Mouse (Mus musculus): ENCODE data around the gene Rnd1.
A peak's percentile ranks its signal among the peaks of the same experiment; 100 is the strongest.

Rnd1 gene

DNA sequence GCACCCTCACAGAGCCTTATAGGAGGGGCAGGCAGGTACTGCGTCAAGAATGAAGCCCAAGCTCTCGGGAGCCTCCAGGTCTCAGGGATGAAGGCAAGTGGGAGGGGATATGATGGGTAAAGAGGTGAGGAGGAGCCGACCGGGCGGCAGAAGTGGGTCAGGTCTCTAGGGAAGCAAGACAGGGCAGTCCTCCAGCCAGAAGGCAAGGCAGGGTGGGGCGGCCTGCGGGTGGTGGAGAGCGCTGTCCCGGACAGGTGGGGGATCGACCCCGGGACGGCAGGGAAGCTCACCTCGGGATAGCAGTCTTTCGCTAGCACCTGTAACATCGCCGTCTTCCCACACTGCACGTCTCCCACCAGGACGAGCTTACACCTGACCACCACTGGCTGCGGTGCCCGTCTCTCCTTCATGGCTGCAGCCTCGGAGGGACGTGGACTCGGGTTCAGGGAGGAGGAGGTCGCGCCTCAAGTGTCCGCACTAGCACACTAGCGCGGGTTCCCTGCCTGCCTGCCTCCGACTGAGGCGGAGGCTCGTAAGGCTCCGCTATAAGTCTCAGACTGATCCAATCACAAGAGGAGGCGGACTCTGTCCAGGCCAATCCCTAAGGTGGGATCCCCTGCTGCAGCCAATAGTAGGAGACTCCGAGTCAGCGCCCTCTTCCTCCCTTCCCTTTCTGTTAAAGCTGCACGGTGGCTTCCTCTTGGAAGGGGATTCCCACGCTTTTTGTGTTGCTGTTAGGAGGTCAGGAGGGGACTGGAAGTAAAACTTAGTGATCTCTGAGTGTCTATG is at the start of gene Rnd1:
Rnd1 (minus strand) TSS at position 522 of the 789 bp plus-strand sequence.
- peak; percentile 82 for DNase-seq (ENCODE audit: low spot score)

DNA sequence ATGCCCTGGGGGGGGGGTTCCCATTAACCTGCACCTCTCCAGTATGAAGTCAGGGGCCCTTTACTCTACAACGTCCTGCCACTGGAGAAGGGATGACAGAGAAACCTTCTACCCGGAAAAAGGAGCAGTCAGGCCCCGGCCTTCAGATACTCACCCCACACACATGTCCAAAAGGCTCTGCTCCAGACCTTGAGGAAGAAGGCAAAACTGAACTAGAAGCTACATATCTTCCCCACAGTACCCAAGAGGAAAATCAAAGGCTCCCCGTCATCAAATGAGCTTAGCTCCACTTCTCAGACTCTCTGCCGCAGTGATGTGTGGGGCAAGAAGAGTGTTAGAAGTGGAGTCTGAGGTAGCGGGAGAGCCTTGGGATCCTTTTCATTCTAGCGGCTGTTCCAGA is 49.5 kb upstream of the Rnd1 start:
- no peak for DNase-seq (ENCODE audit: low spot score)

DNA sequence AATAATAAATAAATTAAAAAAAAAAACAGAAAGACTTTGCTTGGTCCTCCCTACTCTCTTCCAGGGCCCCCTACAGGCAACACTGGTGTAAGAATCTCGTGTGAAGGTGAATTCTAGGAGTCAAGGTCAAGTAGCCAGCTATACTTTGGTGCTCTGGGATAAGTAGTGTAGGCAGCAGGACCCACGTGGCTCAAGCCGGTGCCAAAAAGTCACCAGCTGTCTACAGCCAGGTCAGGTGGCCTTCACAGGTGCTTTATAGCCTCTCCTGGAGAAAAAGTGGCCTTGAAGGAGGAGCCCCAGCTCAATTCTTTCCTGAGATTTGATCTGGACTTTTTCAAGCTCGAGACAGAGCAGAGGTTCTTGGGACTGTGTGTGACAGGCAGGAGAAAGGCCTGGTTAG is 48.8 kb upstream of the Rnd1 start:
- no peak for DNase-seq (ENCODE audit: low spot score)

DNA sequence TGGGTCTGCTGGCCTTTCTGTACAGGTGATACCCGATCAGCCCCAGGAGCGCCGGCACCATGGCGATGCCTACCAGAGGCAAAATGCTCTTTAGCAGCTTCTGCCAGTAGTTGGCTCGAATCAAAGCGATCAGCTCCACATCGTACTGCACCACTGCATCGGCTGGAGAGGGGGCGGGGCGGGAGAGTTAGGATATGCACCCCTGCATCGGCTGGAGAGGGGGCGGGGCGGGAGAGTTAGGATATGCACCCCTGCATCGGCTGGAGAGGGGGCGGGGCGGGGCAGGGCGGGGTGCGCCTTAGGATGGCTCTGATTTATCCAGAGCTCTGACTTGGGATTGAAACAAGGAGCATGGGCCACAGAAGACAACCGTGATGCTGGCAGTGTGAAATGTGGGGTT is 47.2 kb upstream of the Rnd1 start:
- no peak for DNase-seq (ENCODE audit: low spot score)

DNA sequence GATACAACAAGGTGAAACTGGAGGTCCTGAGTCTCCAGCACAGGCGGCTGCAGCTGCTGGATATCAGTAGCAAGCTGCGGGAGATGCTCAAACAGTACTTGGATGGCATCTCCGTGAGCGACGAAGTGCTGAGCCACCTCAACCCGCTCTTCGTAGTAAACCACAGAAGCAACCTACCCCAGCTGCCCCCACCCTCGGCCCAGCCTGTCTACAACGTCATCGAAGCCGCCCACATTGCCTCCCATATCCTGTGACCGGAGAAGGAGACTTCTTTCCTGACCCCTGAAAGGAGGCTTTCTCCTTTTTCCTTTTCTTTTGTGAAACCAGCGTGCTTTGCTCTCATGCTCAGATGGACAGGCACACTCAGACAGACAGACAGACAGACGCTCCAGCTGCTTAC is 45.6 kb upstream of the Rnd1 start:
- DNase-seq (ENCODE audit: low spot score): no peak

DNA sequence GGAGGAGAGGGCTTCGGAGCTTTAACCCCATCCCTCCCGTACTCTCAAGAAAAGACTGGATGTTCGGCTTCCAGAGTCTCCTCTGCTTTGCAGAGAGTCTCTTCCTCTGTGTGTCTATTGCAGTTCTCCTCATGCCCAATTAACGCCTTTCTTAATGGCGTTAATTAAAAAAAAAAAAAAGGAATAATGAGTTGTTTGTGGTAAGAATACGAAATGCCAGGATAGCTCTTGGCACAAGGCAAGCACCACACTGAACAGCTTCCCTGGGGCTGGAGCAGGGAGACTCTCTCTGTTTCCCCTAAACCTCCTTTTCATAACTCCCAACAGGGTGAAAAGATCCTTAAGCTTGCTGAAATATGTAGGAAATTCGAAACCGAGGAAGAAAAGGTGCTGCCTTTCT is 44.9 kb upstream of the Rnd1 start:
- DNase-seq (ENCODE audit: low spot score): no peak

DNA sequence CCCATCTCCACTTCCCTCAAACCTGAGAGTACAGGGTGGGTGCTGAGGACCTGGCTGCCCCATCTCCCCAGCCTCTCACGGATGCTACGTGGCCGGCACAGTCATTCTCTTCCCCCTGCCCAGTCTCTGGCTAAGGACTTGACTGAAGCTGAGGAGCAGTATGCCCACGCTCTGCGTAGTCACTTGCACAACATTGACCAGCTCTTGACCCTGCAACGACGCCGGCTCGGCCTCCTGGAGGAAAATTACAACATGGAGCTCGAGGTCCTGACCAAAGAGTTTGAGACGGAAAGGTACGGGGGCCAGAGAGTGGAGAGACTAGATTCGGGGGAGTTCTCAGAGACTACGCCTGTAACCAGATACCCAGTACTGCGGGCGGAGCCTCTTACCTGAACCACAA is 40.0 kb upstream of the Rnd1 start:
- no peak for DNase-seq (ENCODE audit: low spot score)

DNA sequence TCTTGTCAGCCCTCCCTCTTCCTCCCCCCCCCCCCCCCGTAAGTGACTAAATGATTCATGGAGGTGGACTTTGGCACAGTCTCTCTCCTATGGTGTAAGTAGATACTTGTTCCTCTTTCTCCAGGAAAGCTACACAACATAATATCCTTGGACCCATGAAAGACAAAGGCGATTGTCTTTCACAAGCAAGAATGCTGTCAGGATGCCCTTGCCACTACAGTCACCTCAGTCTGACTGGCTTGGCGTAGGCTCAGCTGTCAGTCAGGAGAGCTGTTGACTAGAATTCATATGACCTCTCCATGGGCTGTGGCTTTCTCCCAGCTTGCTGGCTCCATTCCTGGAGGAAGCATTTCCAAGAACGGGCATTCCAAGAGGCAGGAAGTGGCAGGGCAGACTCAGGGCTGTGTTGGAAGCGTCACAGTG is 37.0 kb upstream of the Rnd1 start:
- no peak for DNase-seq (ENCODE audit: low spot score)

DNA sequence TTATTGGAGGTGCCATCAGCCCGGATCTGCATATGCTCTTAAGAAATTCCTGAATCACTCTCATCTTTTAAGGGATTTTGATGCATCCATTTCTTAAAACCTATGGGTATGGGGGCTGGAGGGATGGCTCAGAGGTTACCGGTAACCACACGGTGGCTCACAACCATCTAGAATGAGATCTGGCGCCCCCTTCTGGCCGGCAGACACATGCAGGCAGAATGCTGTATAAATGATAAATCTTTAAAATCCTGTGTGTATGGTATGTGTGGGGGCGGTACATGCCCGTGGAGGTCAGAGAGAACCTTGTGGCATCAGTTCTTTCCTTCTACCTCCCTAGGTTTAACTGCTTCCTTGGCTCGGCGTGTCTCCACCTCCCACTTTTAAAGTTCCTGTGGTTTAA is 33.2 kb upstream of the Rnd1 start:
- peak; percentile 74 for DNase-seq (ENCODE audit: low spot score)

DNA sequence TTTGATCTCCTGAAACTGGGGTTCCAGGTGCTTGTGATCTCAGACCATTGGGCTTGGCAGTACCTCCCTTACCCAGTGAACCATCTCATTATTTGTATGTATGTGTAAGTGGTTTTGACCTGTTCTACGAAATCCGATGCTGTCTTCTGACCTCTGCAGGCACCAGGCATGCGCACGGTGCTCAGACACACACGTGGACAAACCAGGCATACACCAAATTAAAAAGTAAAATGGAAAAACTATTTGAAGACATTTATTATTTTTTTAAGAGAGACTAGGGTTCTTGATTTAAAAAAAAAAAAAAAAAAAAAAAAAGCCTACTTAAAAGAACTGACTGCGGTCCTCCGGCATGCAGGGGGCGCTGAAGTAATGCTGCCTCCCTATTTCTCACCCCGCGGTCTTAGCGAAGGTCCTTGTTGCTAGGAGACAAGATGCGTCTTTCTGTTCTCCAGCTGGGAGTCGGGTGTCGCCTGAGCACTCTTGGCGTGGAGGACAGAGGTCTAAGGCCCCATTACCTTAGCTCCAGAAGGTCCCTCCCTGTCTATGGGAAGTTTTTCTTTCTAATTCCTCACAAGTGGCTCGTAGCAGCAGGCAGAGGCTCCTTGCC is 30.6 kb upstream of the Rnd1 start, which contains the start of gene Ccdc65:
Ccdc65 (plus strand) TSS at position 442 of the 607 bp plus-strand sequence.
- DNase-seq (ENCODE audit: low spot score): peak; percentile 87

DNA sequence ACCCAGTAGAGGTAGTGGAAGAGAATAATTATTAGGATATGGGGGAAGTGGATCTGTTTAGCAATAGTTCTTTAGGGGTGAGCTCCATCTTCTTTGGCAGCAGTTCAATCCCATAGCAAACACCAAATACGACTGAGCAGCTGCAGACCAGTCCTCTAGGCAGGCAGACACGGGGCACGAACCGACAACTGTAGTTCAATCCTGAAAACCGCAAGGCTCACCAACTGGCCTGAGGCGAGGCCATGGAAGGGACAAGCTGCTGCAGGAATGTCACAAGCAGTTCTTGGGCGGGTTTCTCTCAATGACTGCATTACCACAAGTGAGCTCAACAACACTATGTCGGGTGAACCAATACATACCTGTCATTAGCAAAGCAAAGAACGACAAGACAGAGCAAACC is 27.1 kb upstream of the Rnd1 start:
- no peak for DNase-seq (ENCODE audit: low spot score)

DNA sequence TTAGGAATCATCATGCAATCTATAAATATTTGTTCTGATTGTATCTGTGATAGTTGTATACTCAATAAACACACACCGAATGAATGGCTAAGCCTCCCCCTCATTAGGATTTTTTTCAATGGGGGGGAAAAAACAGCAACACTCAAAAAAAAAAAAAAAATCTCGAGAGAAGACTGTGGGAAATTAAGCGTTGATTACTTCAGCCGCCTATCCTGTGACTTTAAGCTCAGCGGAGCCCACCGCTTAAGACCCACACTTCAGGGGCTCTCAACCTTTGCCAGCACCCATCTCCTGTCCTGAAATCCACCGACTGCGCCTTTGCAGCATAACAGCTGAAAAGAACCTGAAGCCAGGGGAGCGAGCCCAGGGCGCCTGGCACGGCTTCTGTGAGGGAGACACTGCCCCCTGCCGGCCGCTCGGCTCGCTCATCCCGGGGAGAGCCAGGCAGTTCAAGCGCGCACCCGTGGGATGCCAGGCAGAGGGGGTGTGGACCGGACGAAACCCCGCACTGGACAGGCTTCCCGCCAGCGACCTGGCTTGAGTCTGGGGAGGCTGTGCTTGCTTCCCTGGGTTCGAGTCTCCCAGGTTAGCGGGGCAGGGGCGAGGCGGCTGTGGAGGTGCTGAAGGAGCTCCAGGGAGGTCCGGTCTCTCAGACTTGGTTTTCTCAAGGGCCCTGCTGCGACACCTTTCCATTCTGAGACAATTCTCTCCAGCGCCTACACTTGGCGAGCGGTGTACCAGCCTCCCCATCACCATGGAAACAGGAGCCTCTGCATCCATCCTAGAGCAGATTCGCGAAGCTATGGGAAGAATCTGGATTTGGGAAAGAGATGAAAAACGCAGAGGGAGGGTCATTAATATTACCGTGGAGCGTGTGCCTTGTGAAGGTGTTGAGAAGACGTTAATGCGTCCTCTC is 22.2 kb upstream of the Rnd1 start:
- DNase-seq (ENCODE audit: low spot score): peak; percentile 87

DNA sequence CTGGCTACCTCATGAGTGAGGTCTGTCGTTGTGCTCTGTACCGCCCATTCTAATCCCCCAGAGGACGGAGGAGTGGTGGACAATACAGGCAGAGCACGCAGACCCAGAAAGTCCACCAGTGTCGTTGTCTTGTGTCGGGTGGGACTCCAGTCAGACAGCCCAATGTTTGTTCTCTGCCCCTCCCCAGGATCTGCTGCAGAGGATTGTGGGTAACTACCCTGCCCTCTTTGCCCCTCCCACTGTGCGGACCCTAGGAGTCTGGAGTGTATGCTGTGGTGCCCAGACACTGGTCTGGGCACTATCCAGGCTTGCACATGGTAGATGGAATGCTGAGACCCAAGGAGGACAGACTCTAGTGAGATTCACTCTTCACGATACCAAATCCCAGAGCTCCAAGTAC is 19.0 kb upstream of the Rnd1 start:
- no peak for DNase-seq (ENCODE audit: low spot score)

DNA sequence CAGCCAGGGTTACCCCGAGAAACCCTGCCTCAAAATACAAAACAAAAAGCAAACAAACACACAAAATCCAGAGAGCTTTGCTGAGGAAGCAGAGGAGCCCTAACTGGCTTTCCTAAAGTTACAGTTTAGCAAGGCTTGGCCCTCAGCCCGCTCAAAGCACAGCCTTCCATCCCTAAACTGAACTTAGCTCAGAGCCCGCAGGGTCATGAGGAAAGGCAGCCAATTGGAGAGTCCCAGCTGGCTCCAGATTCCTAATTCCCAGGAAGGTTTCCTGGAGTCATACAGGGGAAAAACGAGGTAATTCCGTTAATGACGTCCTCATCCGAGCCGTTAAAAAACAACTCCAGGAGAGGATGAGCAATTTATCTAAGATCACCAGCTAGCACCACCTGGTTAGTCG is 18.5 kb upstream of the Rnd1 start:
- no peak for DNase-seq (ENCODE audit: low spot score)

DNA sequence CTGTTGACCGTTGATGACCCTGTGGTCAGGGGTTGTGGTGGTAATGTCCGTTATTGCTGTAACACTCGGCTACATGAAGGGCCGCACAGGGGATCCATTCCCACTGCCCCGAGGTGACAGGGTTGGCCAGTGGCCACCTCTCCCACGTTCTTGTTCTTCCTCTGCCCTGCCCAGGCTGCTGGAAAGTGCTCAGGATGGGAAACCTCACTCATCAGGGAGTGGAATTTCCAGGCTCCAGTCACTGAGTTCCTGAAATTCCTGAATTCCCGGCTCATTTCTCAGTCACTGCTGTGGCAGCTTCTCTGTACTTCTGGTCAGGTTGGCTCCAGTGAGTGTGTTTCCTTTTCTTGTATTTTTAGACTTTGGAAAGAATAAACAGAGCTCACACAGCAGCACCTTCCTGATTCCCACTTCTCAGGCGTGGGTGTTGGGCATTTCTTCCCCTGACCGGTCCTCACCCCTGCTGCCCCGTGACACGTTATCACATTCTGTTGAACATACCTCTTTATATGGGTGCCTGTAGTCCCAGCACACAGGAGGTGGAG is 15.0 kb upstream of the Rnd1 start:
- peak; percentile 37 for DNase-seq (ENCODE audit: low spot score)

DNA sequence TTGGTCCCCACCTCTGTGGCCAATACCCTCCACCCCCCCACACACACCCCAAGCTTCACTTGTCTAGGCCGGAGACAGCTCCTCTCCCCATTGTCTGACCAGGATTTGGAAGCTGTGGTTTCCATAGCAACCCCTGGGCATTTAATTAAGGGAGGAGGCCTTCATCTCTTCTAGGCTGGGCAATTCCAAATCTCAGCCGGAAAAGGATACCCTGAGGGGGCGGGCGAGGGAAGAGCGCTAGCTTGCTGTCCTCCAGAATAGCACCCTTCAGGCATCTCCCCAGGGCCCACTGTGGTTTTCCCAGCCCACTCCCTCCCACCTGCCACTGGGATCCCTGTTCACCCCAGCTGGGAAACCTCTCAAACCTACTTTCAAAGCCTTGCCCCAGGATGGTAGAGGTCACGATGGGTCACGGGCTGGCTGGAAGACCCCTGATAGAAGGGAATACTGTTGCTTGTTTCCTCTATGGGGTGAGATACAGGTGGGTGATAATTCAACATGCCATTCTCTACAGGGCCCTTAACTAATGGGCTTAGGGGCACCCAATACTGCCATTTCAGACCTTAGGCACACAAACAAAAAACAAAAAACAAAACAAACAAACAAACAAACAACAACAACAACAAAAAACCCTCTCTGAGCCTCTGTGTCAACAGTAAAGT is 14.4 kb upstream of the Rnd1 start:
- no peak for DNase-seq (ENCODE audit: low spot score)

DNA sequence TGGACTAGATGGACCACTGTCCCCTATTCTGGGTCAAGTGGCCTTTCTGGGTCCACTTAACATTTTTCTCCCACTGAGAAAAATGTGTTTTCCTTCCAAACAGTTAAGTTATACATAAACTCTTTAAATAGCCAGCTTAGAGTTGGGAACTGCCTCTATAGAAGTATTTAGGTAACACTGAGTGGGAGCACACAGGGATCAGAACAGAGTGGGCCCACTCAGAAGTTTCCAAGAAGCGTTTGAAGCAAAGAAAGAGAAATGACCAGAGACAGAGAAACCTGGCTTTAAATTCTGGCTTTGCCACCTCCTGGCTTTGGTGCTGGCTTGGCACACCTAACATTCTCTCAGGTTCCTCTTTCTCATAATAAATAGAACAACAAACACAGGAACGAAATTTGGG is 12.4 kb upstream of the Rnd1 start:
- DNase-seq (ENCODE audit: low spot score): no peak

DNA sequence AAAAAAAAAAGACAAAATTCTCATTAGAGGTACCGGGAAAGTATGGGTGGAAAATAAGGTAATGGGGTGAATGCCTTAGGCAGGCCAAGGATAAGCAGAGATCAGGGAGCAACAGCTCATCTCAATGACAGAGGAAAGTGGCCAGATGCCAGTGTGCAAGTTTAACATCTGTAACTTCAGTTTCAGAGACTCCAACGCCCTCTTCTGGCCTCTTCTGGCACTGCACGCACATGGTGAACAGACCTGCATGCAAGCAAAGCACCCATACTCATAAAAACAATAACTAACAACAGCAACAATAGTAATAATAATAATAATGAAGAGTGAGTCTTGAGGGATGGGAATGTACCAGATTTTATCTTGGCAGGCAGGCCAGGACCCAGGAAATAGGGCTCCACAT is 8.7 kb upstream of the Rnd1 start:
- no peak for DNase-seq (ENCODE audit: low spot score)

DNA sequence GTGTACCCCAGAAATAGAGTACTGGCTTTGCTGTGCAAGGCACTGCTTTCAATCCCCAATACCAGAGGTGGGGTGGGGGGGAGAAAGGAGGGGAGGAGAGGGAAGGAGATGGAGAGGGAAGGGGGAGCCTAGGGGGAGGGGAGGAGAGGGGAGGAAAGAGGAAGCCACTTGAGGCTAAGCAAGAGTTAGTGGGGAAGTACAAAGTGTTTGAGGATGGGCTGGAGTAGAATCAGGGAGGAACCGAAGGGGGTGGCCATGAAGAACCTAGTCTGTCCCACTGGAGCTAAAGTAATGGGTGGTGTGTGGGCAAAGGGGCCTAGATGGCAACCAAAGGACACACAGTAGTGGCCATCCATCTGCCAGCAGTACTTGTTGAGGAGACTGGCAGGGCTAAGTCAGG is 6.5 kb upstream of the Rnd1 start:
- no peak for DNase-seq (ENCODE audit: low spot score)

DNA sequence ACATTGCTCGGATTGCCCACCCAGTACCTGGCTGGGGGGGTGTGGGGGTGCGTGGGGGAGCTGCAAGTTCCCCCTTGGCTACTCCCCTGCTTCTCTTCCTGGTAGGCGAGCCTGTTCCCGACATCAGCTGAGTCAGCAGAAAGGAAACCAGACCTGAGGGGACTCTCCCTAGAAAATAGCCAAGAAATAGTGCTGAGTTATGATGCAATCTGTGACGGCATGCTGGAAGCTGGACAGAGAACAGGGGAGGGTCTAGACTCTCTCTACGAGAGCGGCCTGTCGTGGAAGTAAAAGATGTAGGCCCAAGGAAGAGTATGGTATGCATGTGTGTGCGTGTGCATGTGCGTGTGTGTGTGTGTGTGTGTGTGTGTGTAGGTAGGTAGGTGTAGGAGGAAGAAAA is 5.9 kb upstream of the Rnd1 start:
- DNase-seq (ENCODE audit: low spot score): no peak

DNA sequence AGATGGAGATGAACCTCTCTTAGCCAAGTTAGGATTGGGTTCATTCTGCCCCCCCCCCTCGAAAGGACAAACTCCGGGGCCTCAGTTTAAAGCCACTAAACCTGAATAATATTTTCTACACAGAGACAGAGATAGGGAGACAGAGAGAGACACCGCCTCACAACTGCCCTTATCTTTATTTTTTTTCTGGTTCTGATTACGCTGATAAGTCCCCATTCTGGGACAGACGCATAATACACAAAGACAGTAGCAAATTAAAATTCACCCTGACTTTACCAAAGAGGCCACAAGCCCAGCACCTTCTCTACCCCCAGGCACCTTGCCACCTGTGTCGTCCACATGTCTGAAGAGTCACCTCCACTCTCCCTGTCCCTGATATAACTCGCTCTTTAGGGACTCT is 4.4 kb upstream of the Rnd1 start:
- DNase-seq (ENCODE audit: low spot score): no peak

DNA sequence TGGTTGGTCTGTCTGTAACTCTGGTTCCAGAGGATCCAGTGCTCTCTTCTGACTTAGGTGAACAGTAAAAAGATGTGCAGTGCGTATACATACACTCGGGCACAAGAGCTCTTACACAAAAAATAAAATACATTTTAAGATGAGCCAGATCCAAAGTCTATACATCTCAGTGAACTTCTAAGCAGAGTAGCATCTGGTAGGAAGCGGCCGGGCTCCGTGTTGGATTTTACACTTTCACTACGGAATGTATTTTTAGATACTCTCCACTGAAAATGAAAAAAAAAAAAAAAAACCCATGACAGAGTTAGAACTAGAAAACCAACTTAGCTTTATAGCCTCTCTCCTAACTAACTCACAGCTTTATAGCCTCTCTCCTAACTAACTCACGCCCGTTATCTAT is 3.4 kb upstream of the Rnd1 start:
- DNase-seq (ENCODE audit: low spot score): no peak

Data from urinary bladder, postnatal 14 days (tissue).